Mouse (Mus musculus) skeletal muscle tissue, adult 2 months (tissue): ENCODE data around the gene 1700066M21Rik.

Experiments
- DNase-seq: peaks from one replicate; pipeline ENCODE4 v3.0.0-alpha.2; 2012; ENCODE audit warnings: low read depth, low spot score

Gene 1700066M21Rik

GRCm38 (mm10) chr1:57392417-57392816, 15.0 kb downstream of the 1700066M21Rik start:
- no peak for DNase-seq

- DNase-seq: peak; percentile 18
These were observed 16.6 kb downstream of the 1700066M21Rik start for GRCm38 (mm10) chr1:57394051-57394450.

GRCm38 (mm10) chr1:57400321-57400720, 22.9 kb downstream of the 1700066M21Rik start:
- no peak for DNase-seq

GRCm38 (mm10) chr1:57400877-57401276, 23.5 kb downstream of the 1700066M21Rik start:
- DNase-seq: no peak

- no peak for DNase-seq
These were observed 24.7 kb downstream of the 1700066M21Rik start for GRCm38 (mm10) chr1:57402116-57402515.

- peak; percentile 48 for DNase-seq
These were observed 29.0 kb downstream of the 1700066M21Rik start, which contains the start of the genes Maip1 and Tyw5 for GRCm38 (mm10) chr1:57406187-57407151. Maip1 (plus strand) TSS chr1:57406328. Tyw5 (minus strand) TSS chr1:57407101.

- DNase-seq: no peak
These were observed 31.6 kb downstream of the 1700066M21Rik start for GRCm38 (mm10) chr1:57408994-57409393.

GRCm38 (mm10) chr1:57413397-57413796, 36.0 kb downstream of the 1700066M21Rik start:
- no peak for DNase-seq

GRCm38 (mm10) chr1:57423696-57424095, 46.3 kb downstream of the 1700066M21Rik start:
- DNase-seq: no peak

- peak; percentile 60 for DNase-seq
These were observed 51.2 kb downstream of the 1700066M21Rik start for GRCm38 (mm10) chr1:57428368-57429308.

GRCm38 (mm10) chr1:57429786-57430483, 52.5 kb downstream of the 1700066M21Rik start:
- DNase-seq: peak; percentile 47

GRCm38 (mm10) chr1:57433141-57433540, 55.7 kb downstream of the 1700066M21Rik start:
- DNase-seq: no peak
